Mouse (Mus musculus) midbrain, embryonic 11.5 days (tissue): Measurements from ENCODE around the gene Kmt2b. TPM values are rescaled to one million over a fixed set of nuclear protein-coding genes. Genes with fewer than 3 reads are reported as not detected.

Experiments
- ATAC-seq: fragments of 200-750 bp; cut with Nextera tagmentation; 2 replicates; pipeline ENCODE4 v1.8.0; 2017; ENCODE audit warnings: moderate TSS enrichment, moderate library complexity; ENCODE audit not compliant: low FRiP score
- DNase-seq: peaks from one replicate; pipeline ENCODE4 v3.0.0; 2015; ENCODE audit warnings: low spot score; ENCODE audit errors: missing footprints
- H3K27ac ChIP-seq: fragments of 300-500 bp; sonication (generic); 2 replicates; pipeline ENCODE4 v1.5.1; 2014; ENCODE audit warnings: low read depth, low read length
- H3K27me3 ChIP-seq: fragments of 300-500 bp; sonication (generic); 2 replicates; pipeline ENCODE4 v1.6.1; 2014; ENCODE audit warnings: mild to moderate bottlenecking, low read length, moderate library complexity, mixed read lengths; ENCODE audit not compliant: control insufficient read depth, insufficient read depth
- H3K36me3 ChIP-seq: fragments of 300-500 bp; sonication (generic); 2 replicates; pipeline ENCODE4 v1.6.1; 2014; ENCODE audit warnings: mild to moderate bottlenecking, low read length, moderate library complexity, mixed read lengths; ENCODE audit not compliant: control insufficient read depth, insufficient read depth
- H3K4me1 ChIP-seq: fragments of 300-500 bp; sonication (generic); 2 replicates; pipeline ENCODE4 v1.6.1; 2014; ENCODE audit warnings: low read length; ENCODE audit not compliant: control insufficient read depth, insufficient read depth
- H3K4me2 ChIP-seq: fragments of 300-500 bp; sonication (generic); 2 replicates; pipeline ENCODE4 v1.6.1; 2014; ENCODE audit warnings: mild to moderate bottlenecking, moderate library complexity
- H3K4me3 ChIP-seq: fragments of 300-500 bp; sonication (generic); 2 replicates; pipeline ENCODE4 v1.5.1; 2014; ENCODE audit warnings: low read depth, low read length
- H3K9ac ChIP-seq: fragments of 300-500 bp; sonication (generic); 2 replicates; pipeline ENCODE4 v1.6.1; 2014; ENCODE audit warnings: low read length
- H3K9me3 ChIP-seq: fragments of 300-500 bp; sonication (generic); 2 replicates; pipeline ENCODE4 v1.6.1; 2016; ENCODE audit warnings: low read length; ENCODE audit not compliant: control insufficient read depth
- WGBS: fragments of 180-500 bp; shearing (Covaris S2); extraction: QIAGEN DNeasy Blood & Tissue Kit; methylation state at CpG from one replicate; pipeline ENCODE4 v1.1.7; 2014; 5-methylcytosine and 5-hydroxymethylcytosine counted together
- polyA plus RNA-seq: library from polyadenylated mRNA; unstranded; fragments of >200 nt; fragmentation: Nextera tagmentation; extraction: Ambion mirVana; gene quantifications from 2 replicates; pipeline ENCODE4 v1.2.1, GENCODE M21; 2014

Gene Kmt2b
- polyA plus RNA-seq, 1 experiment from 2014 or later = 10.7 TPM

DNA sequence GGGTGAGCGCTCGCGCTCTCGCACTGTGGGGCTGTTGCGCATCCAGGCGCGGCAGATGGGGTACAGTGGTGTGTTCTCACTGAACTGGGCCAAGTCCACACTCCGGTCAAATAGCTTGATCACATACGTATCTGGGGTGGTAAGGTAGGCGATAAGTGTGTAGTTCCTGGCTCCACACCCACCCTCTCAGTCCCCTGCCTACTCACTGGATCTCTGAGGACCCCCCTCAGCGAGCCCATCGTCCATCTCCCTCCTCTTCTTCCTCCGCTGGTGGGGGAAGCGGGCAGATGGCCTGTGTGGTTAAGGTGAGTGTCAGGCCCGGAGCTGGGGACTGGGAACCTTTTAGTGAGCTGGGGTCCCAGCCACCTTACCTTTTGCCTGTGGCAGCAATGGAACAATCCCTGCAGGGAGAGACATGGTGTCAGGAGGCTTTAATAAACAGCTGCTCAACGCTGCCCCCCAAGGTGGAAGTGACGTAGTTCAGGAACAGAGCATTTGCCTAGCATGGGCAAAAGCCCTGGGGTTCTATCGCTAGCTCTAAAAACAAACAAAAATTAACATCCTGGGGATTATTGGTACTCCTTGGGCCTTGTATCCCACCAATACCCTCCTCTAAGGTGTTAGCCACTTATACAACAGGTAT, 31.5 kb downstream of the Kmt2b start:
- 94% methylated on average over 18 of the region's 18 CpGs for WGBS
- Histone ChIP-seq H3K27me3 (no peaks in the 10 kb centered on the region), H3K27ac (no peak overlapping the region), H3K4me2 (no peak overlapping the region), H3K4me3 (no peak overlapping the region), H3K36me3 (peaks cover 14% of the 10 kb centered on the region; the same call in 1 of the 2 replicates), H3K9me3 (no peaks in the 10 kb centered on the region), H3K9ac (no peak overlapping the region), H3K4me1 (peaks cover 23% of the 10 kb centered on the region)
- DNase-seq (no peak), ATAC-seq (no peak)

DNA sequence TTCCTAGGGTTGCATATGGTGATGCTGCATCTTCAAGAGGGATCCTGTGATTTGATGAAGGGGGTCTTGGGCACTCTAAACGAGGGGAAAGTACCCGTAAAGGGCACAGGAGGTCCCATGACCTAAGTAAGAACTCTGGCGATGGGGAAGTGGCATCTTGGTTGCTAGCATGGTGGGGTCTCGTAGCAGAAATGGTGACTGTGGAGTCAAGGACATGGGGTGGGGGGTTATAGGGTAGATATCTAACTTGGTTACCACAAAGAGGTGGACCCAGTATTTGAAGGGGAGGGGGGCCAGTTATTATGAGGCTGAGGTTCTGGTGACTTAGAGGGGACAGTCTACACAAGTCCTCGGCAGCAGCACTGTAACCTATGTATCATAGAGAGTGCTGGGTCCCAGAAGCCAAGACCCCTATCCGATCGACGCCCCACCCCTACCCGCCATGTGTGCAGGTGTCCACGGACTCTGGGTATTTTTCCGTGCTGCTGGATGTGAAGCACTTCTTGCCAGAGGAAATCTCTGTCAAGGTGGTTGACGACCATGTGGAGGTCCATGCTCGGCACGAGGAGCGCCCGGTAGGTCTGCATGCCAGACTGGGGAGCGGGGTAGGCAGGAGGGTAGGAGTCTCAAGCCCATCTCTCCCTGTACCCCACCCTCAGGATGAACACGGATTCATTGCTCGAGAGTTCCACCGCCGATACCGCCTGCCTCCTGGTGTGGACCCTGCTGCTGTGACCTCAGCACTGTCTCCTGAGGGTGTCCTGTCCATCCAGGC, 34.5 kb downstream of the Kmt2b start:
- H3K27ac ChIP-seq = no peak overlapping the region
- H3K9me3 ChIP-seq = no peaks in the 10 kb centered on the region
- DNase-seq (no peak), ATAC-seq (no peak)
- H3K4me1 ChIP-seq = peaks cover 17% of the 10 kb centered on the region
- H3K36me3 ChIP-seq = peaks cover 14% of the 10 kb centered on the region; the same call in 1 of the 2 replicates
- peak overlapping the region; percentile 93; the same call in 1 of the 2 replicates for H3K4me2 ChIP-seq
- H3K27me3 ChIP-seq = no peaks in the 10 kb centered on the region
- 89% methylated on average over 22 of the region's 22 CpGs for WGBS
- H3K4me3 ChIP-seq = no peak overlapping the region; the same call in 1 of the 2 replicates
- H3K9ac ChIP-seq = peak overlapping the region; percentile 72; the same call in 1 of the 2 replicates

- no peaks in the 10 kb centered on the region for H3K27me3 ChIP-seq
- WGBS = 10% methylated on average over 23 of the region's 23 CpGs
- no peak overlapping the region for H3K27ac ChIP-seq
- no peak for DNase-seq
- peak overlapping the region; percentile 93 for H3K4me2 ChIP-seq
- H3K4me3 ChIP-seq = peak overlapping the region; percentile 49
- ATAC-seq = no peak
- H3K36me3 ChIP-seq = peaks cover 14% of the 10 kb centered on the region; the same call in 1 of the 2 replicates
- peak overlapping the region; percentile 72 for H3K9ac ChIP-seq
- H3K4me1 ChIP-seq = peaks cover 12% of the 10 kb centered on the region
- H3K9me3 ChIP-seq = no peaks in the 10 kb centered on the region
Observed at GRCm38 (mm10) chr7:30553021-30553589, 35.4 kb downstream of the Kmt2b start.

GRCm38 (mm10) chr7:30552102-30553020, 36.2 kb downstream of the Kmt2b start, which contains the start of the genes Hspb6 and Proser3:
Gene Hspb6, plus strand, starts transcription at chr7:30552178.
Gene Proser3, minus strand, starts transcription at chr7:30552299.
- DNase-seq (peak; percentile 99), ATAC-seq (peak; percentile 94)
- Histone ChIP-seq H3K4me1 (peaks cover 12% of the 10 kb centered on the region), H3K9ac (peak within 1 kb of the TSS; percentile 72), H3K27ac (peak within 1 kb of the TSS; percentile 70), H3K9me3 (no peaks in the 10 kb centered on the region), H3K4me2 (peak within 1 kb of the TSS; percentile 93), H3K27me3 (no peaks in the 10 kb centered on the region), H3K36me3 (peaks cover 14% of the 10 kb centered on the region; the same call in 1 of the 2 replicates), H3K4me3 (peak within 1 kb of the TSS; percentile 49)
- 1% methylated on average over 44 of the region's 44 CpGs for WGBS

GRCm38 (mm10) chr7:30551445-30552101, 37.0 kb downstream of the Kmt2b start:
- ATAC-seq (peak; percentile 71), DNase-seq (no peak)
- Histone ChIP-seq H3K4me3 (peak overlapping the region; percentile 49), H3K4me1 (peaks cover 12% of the 10 kb centered on the region), H3K27ac (peak overlapping the region; percentile 70), H3K27me3 (no peaks in the 10 kb centered on the region), H3K36me3 (peaks cover 8% of the 10 kb centered on the region; the same call in 1 of the 2 replicates), H3K4me2 (peak overlapping the region; percentile 93), H3K9ac (peak overlapping the region; percentile 71), H3K9me3 (no peaks in the 10 kb centered on the region)
- 2% methylated on average over 10 of the region's 10 CpGs for WGBS

DNA sequence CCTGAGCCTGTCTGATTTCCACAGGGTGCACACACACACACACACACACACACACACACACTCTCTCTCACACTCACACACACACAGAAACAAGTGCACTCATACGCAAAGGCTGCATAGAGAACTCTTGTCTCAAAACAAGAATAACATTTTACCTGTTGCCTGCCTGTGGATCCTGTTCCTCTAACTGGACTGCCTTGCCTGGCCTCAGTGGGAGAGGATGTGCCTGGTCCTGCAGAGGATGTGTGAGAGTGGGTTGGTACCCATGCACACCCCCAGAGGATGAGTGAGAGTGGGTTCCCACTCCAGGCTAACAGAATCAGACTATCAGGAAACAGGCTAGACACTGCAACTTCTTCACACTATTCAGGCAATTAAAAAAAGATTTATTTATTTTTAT, 37.9 kb downstream of the Kmt2b start:
- WGBS = 100% methylated on average over 1 of the region's 1 CpGs
- H3K27ac ChIP-seq = no peak overlapping the region
- H3K9me3 ChIP-seq = no peaks in the 10 kb centered on the region
- H3K4me1 ChIP-seq = peaks cover 12% of the 10 kb centered on the region
- no peak overlapping the region for H3K9ac ChIP-seq
- H3K36me3 ChIP-seq = peaks cover 5% of the 10 kb centered on the region; the same call in 1 of the 2 replicates
- H3K4me3 ChIP-seq = no peak overlapping the region
- H3K4me2 ChIP-seq = no peak overlapping the region
- no peak for DNase-seq
- no peak for ATAC-seq
- no peaks in the 10 kb centered on the region for H3K27me3 ChIP-seq

GRCm38 (mm10) chr7:30549880-30550279, 38.6 kb downstream of the Kmt2b start:
- no peak overlapping the region for H3K9ac ChIP-seq
- H3K9me3 ChIP-seq = no peaks in the 10 kb centered on the region
- no peak overlapping the region for H3K4me3 ChIP-seq
- peaks cover 12% of the 10 kb centered on the region for H3K4me1 ChIP-seq
- H3K36me3 ChIP-seq = no peaks in the 10 kb centered on the region; the same call in 1 of the 2 replicates
- no peak overlapping the region for H3K27ac ChIP-seq
- ATAC-seq = no peak
- 86% methylated on average over 2 of the region's 2 CpGs for WGBS
- H3K27me3 ChIP-seq = no peaks in the 10 kb centered on the region
- DNase-seq = no peak
- H3K4me2 ChIP-seq = no peak overlapping the region

DNA sequence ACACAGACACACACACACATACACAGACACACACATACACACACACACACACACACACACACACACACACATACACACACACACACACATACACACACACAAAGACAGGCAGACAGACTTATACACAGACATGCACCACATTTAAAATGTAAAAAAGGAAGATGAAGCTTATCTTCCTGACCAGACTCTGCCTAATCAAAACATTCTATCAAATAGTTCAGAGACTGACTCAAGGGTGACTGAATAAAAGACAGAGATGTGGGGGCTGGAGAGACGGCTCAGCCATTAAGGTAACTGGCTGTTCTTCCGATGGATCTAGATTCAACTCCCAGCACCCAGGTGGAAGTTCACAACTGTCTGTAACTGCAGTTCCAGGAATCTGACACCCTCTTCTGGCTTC, 44.2 kb downstream of the Kmt2b start:
- DNase-seq = no peak
- Histone ChIP-seq H3K4me3 (no peak overlapping the region), H3K4me1 (no peaks in the 10 kb centered on the region), H3K9me3 (no peaks in the 10 kb centered on the region), H3K27ac (no peak overlapping the region), H3K9ac (no peak overlapping the region), H3K27me3 (no peaks in the 10 kb centered on the region), H3K36me3 (peaks cover 2% of the 10 kb centered on the region; the same call in 1 of the 2 replicates), H3K4me2 (no peak overlapping the region)
- ATAC-seq = no peak
- WGBS = 92% methylated on average over 2 of the region's 2 CpGs
